ENCODE assay signal across 9 mouse cellular contexts in the genomic region with DNA sequence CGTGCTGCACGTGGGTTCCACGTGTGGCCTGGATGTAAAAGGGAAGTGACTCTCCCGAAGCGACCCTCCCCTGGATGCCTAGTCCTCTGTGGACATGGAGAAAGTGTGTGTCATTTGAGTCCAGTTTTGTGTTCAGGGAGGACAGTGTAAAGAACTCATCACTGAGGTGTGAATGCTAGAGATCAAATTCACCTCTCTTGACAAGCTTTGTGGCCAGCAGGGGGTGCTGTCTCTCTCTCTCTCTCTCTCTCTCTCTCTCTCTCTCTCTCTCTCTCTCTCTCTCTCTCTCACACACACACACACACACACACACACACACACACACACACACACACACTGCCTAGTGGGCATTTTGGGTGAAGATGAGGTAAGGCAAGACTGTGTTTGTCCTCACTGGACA.
DNase-seq lines count a peak whose midpoint lies in the region; ATAC-seq and TF ChIP-seq lines count a peak whose summit lies in the region.
"Had no signal": no experiment of that assay in that cellular context is flagged by ENCODE, and none has a peak within 500 bp of the region (broad histone marks: within the 10 kb centered on the region; RNA-seq: fewer than 3 reads in every experiment).

No protein-coding gene starts in this region.

- H3K4me3 ChIP-seq in lung, postnatal 0 days (ENCODE audit: low read depth, low read length): no peak overlapping the region
- H3K4me3 ChIP-seq in limb, embryonic 14.5 days (replicated peaks; ENCODE audit: low read length): no peak overlapping the region
- H3K4me3 ChIP-seq: limb, embryonic 13.5 days had no signal

- no peak for TF ChIP-seq EP300 in lung, postnatal 0 days (IDR thresholded peaks at IDR 0.05)

- no peaks in the 10 kb centered on the region for H3K27me3 ChIP-seq in lung, postnatal 0 days (replicated peaks; ENCODE audit: insufficient read depth, low read length)
- no peaks in the 10 kb centered on the region for H3K27me3 ChIP-seq in limb, embryonic 14.5 days (ENCODE audit: control insufficient read depth, insufficient read depth, low read length)
- H3K27me3 ChIP-seq: limb, embryonic 13.5 days had no signal

- H3K36me3 ChIP-seq in lung, postnatal 0 days (ENCODE audit: insufficient read depth, low read length): no peaks in the 10 kb centered on the region
- no peaks in the 10 kb centered on the region for H3K36me3 ChIP-seq in limb, embryonic 14.5 days (ENCODE audit: control insufficient read depth, insufficient read depth, low read length)
- H3K36me3 ChIP-seq: limb, embryonic 13.5 days had no signal

- H3K27ac ChIP-seq in lung, postnatal 0 days (ENCODE audit: low read length): no peak overlapping the region
- no peak overlapping the region for H3K27ac ChIP-seq in limb, embryonic 14.5 days (replicated peaks; ENCODE audit: low read depth, low read length)
- H3K27ac ChIP-seq: limb, embryonic 13.5 days had no signal

- peak; percentile 43 for TF ChIP-seq CTCF in lung, postnatal 0 days (IDR thresholded peaks at IDR 0.05)

- peak; percentile 51 for DNase-seq in gastrocnemius, postnatal 10 days
- DNase-seq in gastrocnemius, postnatal 4 days (ENCODE audit: low spot score in 2 of 2): no peak
- no peak for DNase-seq in lung, postnatal 0 days (ENCODE audit: low spot score)
- no peak for DNase-seq in lung, postnatal 4 days
- peak; percentile 78 to 83 for DNase-seq in cerebellum, postnatal 10 days
- DNase-seq in limb, embryonic 14.5 days (ENCODE audit: low spot score): peak; percentile 11
- DNase-seq in ovary, postnatal 10 days (ENCODE audit: low spot score): no peak

- no peak overlapping the region for H3K4me2 ChIP-seq in lung, postnatal 0 days (replicated peaks; ENCODE audit: low read depth, low read length)
- no peak overlapping the region for H3K4me2 ChIP-seq in limb, embryonic 14.5 days (replicated peaks; ENCODE audit: low read depth, low read length, severe bottlenecking)
- H3K4me2 ChIP-seq: limb, embryonic 13.5 days had no signal

- H3K4me1 ChIP-seq in lung, postnatal 0 days (ENCODE audit: insufficient read depth, low read depth, low read length): no peaks in the 10 kb centered on the region
- no peaks in the 10 kb centered on the region for H3K4me1 ChIP-seq in limb, embryonic 14.5 days (ENCODE audit: control insufficient read depth, insufficient read depth, low read length)
- H3K4me1 ChIP-seq: limb, embryonic 13.5 days had no signal

- WGBS in lung, postnatal 0 days: 80% methylated on average over 5 of the region's 5 CpGs
- WGBS in limb, embryonic 14.5 days: 88% methylated on average over 5 of the region's 5 CpGs

- no peak for TF ChIP-seq POLR2A in limb, embryonic 14.5 days (IDR thresholded peaks at IDR 0.05; ENCODE audit: borderline replicate concordance, extremely low read depth, insufficient read depth, insufficient read length)

- H3K9me3 ChIP-seq in lung, postnatal 0 days (ENCODE audit: low read length): no peaks in the 10 kb centered on the region
- no peaks in the 10 kb centered on the region for H3K9me3 ChIP-seq in limb, embryonic 14.5 days (ENCODE audit: control insufficient read depth, low read length)
- H3K9me3 ChIP-seq: limb, embryonic 13.5 days had no signal

- no peak for ATAC-seq in lung, postnatal 0 days
- ATAC-seq in limb, embryonic 14.5 days (ENCODE audit: low FRiP score, low read depth): no peak
- ATAC-seq in erythroblast, adult 5-6 weeks (replicated peaks; ENCODE audit: low FRiP score, poor library complexity, severe bottlenecking): no peak

- H3K9ac ChIP-seq in lung, postnatal 0 days (replicated peaks; ENCODE audit: low read depth): no peak overlapping the region
- H3K9ac ChIP-seq in limb, embryonic 14.5 days (ENCODE audit: low read depth, low read length, severe bottlenecking): no peak overlapping the region
- H3K9ac ChIP-seq: limb, embryonic 13.5 days had no signal

Comparison
In these comparisons a context has a peak if more than half of its experiments do, and no peak if none do; other contexts are left out.
1. DNase-seq: peak in gastrocnemius, postnatal 10 days (single experiment), cerebellum, postnatal 10 days (2 of 2) and limb, embryonic 14.5 days (single experiment); none in gastrocnemius, postnatal 4 days (0 of 2), lung, postnatal 0 days (single experiment), lung, postnatal 4 days (0 of 2) and ovary, postnatal 10 days (single experiment).